Mouse (Mus musculus): ENCODE data around the gene Mta3.
A peak's percentile ranks its signal among the peaks of the same experiment; 100 is the strongest.

The Mta3 gene

DNA sequence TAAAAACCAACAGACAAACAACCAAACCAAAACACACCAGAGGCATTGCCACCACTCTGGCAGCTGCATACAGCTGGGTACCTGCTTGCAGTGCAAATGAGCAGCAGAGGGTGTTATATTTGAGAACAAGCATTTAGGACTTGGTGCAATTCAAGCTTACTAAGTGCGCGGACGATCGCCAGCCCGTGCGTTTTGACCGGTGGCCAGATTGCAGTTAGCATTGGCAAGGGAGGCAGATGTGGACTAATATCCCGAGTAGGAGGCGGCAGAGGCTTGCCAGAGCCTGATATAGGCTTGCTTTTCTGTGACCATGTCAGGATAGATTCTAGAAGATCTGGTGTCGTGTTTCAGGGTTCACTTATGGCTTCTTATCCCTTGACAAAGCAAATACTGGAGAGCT, 52.1 kb downstream of the Mta3 start:
- DNase-seq (ENCODE audit: low spot score in 2 of 2), result no peak

DNA sequence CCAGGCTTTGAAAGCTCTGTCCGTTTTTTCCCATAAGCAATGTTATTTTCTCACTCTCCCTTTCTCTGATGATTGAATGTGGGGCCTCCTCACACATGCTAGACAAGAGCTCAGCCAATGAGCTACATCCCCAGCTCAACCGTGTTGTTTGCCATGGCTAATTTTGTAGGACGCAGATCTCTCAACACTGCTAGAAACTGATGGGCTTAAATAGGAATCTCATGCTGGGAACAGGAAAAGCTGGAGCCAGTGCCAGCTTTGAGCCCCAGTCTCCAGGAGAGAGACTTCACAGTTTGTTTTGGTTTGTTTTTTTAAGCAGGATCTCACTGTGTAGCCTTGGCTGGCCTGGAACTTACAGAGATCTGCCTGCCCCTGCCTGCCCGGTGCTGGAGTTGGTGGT, 53.6 kb downstream of the Mta3 start:
- DNase-seq (ENCODE audit: low spot score in 2 of 2), result no peak

DNA sequence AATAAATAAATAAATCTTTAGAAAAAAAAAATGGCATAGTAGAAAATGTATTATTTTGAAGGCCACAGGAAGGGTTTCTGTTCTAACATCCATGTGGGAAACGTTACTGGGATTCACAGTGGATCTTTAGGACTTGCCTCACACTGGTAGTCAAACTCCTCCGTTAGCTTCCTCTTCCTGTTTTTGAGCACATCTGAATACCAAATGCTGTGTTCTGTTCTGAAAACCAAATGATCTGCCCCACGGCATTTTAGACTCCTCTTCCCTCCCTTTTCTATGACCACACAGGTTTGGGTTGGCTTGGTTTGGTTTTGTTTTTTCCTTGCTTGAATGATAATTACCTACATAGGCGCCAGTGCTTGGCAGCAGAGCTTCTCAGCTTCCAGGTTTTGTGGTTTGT, 58.6 kb downstream of the Mta3 start:
- DNase-seq (ENCODE audit: low spot score in 2 of 2), result no peak

DNA sequence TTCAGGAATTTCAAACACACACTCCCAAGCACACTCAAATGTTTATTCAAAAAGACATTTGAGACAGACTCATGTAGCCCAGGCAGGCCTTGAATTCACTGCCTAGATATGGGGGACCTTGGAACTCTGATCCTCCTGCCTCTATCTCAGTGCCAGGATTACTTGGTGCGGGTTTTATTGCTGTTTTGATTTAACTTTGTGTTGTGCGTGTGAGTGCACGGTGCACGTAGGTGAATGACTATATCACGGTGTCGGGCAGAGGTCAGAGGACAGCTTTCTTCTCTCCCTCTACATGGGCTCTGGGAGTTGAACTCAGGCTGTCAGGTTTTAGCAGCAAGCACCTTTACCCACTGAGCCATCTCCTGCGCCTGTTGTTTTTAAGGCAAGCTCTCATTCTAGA, 61.1 kb downstream of the Mta3 start:
- no peak for DNase-seq (ENCODE audit: low spot score in 2 of 2)

DNA sequence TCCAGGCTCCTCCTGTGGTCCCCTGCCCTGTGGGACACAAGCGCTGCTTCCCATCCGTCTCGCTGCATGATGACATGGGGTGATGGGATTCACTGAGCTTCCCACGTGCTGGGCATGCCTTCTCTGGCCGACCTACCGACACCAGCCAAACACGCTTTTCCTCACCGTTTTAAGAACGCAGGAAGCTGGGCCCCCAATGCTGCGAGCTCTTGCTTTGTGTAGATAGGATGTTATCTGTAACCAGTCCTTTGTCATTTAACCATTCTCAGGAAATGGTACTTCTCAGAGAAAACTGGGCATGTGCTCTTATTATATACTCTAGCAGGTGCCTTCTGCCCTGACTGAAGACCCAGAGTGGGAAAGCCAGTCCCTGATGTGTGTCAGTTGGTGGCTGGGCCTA, 62.3 kb downstream of the Mta3 start:
- DNase-seq (ENCODE audit: low spot score in 2 of 2), result no peak

DNA sequence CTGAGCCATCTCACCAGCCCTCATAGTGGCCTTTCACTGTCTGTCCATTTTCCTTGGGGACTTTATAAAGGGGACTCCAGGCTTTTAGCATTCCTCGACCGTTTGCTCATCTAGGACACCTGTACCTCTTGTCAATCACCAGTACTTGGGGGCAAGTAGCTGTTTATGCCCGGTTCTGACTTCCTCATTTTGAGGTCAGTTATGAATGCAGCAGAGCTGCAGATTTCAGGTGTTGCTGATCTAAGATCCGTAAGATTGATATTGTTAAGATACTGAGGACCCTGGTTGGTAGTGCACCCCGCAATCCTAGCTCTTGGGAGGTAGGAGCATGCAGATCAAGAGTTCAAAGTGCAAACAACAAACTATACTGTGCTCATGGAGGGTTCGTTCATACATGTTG, 64.4 kb downstream of the Mta3 start:
- no peak for DNase-seq (ENCODE audit: low spot score in 2 of 2)

DNA sequence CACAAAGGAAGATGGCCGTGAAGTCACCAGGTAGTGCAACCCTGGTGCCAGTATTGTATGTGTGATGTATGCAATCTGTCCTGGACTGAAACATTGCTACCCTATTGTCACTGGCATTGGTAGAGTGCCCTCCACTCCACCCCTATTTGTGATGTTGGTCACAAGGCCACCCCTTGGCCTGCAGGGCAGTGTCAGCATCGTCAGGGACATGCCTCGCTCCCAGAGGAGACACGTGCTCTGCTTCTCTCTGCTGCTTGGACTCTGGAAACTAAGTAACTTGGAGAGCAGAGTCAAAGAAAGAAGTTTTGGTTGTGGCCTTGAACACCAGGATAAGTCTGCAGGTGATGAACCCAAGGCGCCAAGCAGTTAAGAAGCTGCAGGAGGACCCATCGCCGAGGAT, 65.0 kb downstream of the Mta3 start:
- DNase-seq (ENCODE audit: low spot score in 2 of 2), result no peak

DNA sequence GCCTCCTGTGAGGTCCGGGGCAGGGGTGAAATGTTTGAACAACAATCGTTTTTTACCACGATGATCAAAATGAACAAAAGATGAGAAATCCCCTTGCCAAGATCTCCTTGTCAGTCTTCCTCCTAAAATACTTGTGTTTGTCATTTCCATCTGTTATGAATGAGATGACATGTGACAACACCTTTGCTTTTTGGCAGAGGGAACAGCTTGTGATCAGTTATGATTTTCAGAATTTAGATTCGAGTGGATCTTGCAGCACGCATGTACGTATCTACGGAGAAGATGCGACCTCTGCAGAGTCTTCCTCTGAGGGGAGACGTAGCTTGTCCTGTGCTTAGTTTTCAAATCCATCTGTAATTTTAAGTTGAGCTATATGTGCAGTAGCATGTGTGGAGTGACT, 66.1 kb downstream of the Mta3 start:
- DNase-seq (ENCODE audit: low spot score in 2 of 2), result no peak

DNA sequence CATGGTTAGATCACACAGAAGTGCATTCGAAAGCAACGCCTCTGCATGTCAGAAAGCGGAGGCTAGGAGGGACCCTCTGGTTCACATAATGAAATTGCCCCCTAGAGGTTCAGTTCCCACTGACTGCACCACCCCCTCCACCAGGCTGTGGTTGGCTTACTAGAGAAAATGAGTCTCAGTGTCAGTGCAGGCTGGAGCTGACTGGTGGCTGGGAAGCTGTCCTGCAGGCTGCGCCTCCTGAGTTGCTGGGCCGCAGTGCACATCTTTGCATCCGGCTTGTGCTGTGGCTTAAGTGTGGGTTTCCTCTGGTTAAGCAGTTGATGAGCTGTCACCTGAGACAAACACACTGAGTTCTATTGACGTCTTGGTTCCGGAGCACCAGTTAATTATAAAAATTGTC, 66.7 kb downstream of the Mta3 start:
- DNase-seq (ENCODE audit: low spot score in 2 of 2), result no peak

DNA sequence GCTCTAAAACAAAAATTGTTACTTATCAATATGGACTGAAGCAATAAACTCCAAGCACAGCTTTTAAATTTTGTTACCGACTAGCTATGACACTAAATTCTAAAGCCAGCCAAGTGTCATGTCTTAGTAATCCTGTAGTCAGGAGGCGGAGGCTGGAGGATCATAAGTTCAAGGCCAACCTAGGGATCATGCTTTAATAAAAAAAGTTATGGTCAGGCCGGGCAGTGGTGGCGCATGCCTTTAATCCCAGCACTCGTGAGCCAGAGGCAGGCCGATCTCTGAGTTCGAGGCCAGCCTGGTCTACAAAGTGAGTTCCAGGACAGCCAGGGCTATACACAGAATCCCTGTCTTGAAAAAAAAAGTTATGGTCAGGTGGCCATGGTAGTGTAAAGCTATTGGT, 71.0 kb downstream of the Mta3 start:
- no peak for DNase-seq (ENCODE audit: low spot score in 2 of 2)

DNA sequence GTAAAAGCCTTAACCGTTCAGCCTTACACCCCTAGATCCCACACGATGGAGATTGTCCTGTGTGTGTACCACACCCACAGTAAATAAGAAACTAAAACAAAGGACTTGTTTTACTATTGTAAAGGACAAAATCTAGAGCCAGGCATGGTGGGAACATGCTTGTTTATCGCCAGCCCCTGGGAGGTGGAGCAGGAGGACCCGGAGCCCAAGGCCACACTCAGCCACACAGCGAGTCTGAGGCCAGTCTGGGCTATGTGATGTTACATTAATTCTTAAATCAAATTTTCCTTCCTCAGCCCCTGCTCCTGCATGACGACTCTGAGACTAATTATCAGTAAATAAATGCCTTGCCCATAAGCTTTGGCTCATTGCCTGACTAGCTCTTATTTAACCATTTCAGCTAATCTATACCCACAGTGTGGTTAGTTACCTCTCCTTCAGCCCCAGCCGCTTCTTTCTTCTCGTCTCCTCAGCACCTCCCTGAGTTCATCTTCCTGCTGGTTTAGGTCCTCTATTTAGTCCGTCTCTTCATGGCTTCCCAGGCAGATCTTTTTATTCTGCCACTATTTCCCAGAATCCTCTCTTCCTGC, 71.6 kb downstream of the Mta3 start:
- no peak for DNase-seq (ENCODE audit: low spot score in 2 of 2)

DNA sequence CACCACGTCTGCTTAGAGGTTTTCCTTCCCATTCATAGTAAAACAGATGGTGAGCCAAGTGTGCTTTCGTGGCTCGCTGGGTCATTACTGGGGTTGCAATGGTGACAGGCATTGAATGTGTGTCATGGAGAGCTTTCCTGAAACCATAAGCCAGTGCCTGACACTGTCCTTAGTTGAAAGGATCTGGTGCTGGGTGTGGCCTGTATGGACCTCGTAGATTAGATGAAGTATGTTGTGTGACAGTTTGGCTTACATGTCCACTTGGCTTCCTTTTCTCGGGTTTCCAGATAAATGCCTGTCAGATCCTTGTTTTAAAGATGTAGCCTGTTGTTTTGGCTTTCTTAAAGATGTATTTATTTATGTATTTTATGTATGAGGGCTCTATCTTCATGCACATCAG, 74.3 kb downstream of the Mta3 start:
- no peak for DNase-seq (ENCODE audit: low spot score in 2 of 2)

DNA sequence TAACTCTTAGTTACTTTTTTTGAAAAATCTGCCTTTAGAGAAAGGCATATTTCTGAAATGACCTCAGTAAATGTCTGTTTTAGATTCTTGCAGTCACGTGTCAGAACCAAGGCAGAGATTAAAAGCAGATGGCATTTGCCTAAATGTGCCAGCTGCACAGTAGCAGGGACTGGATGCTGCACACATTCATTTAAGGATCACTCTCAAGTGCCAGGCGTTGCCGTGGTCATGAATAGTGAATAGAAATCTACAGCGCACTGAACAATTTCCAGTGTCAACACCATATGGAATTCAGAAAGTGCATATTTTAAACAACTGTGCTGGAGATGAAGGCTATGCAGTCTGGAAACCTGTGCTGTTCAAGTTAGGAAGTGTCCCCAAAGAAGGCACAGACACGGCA, 76.8 kb downstream of the Mta3 start:
- DNase-seq (ENCODE audit: low spot score in 2 of 2), result peak; percentile 62 to 84

DNA sequence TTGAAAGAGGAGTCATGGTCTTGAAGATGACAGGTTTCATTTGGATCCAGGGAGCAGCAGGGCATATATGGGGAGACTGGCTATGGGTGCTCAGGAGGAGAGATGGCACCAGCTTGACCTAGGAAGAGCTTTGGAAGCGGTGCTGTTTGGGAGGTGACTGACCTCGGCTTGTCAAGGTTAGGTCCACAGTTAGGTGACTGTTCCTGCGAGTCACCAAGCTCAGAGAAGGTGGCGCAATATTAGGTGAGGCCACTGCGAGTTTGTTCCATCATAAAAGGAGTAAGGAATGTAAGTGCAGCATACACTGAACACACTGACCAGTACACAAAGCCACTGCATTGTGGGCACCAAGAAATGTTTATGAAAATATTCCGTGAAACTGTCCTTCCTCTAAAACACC, 80.5 kb downstream of the Mta3 start:
- no peak for DNase-seq (ENCODE audit: low spot score in 2 of 2)

DNA sequence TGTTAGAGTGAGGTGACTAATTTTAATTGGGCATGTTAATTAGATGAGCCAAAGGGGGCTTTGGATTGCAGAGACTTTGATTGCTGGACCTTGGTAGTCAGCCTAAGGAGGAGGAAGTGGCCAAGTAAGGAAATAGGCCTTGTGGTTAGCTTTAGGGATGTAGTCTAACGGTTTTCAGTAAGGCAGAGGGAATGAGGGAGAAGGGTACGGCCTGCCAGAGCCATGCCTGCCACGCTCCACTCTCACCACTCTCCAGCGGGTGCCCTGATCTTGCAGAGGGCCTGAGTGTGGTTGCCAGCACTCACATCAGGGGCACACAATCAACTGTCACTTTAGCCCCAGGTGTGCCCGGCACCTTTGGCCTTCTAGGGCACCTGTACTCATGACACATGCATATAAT, 84.2 kb downstream of the Mta3 start:
- no peak for DNase-seq (ENCODE audit: low spot score in 2 of 2)

DNA sequence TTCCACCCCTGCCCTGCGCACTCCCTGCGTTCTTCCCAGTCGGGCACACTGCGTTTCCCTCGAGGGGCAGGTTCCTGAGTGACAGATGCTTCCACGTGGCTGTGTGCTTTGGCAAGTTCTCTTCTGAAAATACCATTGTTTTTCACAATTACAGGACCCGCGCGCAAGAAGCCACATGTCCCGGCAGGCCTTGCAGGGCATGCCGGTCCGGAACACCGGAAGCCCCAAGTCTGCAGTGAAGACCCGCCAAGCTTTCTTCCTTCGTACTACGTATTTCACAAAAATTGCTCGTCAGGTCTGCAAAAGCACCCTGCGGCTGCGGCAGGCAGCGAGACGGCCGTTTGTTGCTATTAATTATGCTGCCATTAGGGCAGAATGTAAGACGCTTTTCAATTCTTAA, 86.4 kb downstream of the Mta3 start:
- no peak for DNase-seq (ENCODE audit: low spot score in 2 of 2)

DNA sequence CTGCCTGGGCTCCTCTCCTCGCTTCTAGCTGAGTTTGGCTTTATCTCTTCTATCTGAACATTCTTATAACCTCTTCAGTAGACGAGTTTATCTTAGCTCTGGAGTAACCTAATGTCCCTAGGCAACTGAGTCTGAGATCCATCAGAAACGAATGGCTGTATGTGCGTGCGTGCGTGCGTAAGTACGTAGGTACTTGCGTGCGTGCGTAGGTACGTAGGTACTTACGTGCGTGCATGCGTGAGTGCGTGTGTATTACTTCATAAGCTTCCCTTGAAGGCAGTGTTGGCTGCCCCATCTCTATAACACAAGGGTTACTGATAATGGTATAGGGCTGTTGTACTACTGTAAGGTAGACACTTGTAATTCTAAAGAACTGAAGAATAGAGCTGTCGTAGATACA, 89.2 kb downstream of the Mta3 start:
- DNase-seq (ENCODE audit: low spot score in 2 of 2), result no peak

DNA sequence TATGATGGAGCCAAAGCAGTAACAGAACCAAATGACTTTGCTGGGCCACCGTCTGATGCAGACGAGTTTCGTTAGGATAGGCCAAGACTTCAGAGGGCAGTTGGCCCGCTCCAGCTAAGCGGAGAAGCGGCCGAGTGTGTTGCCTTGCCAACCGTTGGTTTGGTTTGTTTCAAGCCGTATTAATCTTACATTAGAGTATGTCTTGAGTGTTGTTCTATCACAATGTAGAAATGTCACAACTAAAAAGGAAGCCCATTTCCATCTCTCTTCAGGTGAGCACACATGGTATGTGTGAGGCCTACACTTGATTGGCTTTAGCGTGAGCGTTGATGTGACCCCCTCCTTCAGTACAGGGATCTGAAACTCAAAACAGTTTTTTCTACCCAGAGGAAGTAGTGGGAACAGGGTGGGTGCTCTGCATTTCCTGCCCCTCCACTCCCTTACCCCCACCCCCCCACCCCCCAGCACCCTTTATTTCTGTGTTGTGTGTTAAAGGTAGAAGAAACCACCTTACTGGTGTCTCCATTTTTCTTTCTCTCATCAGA, 93.6 kb downstream of the Mta3 start:
- DNase-seq (ENCODE audit: low spot score in 2 of 2), result no peak

DNA sequence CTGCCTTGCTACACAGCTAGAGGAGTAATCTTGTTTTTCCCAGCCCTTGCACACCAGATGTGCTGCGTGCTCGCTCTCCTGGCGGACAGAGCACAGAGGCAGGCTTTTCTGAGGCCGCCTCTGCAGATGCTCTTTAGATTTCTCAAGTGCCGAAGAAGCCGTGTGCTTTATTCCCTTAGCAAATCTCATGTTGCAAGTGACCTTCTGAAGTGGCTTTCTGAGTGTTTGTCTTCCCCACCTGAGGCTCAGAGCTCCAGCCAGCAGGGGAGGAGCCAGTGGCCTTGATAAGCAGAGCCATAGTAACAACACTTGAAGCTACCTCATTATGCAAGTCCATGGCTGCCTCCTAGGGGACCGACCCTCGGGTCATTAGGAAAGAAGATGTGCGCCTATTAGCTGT, 98.0 kb downstream of the Mta3 start:
- DNase-seq (ENCODE audit: low spot score in 2 of 2), result no peak

DNA sequence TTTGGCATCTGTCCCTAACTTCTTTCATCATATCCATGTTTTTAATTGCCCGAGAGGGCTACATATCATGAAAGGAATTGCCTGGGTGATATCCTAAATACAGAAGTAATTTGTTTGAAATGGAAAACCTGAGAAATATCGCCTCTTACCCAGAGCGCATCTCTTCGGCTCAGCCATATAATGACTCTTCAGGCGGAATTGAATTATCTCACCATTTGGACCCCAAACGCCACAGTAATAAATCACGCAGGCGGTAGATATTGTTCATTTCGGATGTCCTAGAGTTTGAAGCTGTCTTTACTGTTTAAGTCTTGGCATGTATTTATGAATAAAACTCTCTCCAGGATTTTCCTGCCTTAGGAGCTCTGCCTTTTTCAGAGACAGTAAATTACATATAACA, 99.1 kb downstream of the Mta3 start:
- DNase-seq (ENCODE audit: low spot score in 2 of 2), result no peak

DNA sequence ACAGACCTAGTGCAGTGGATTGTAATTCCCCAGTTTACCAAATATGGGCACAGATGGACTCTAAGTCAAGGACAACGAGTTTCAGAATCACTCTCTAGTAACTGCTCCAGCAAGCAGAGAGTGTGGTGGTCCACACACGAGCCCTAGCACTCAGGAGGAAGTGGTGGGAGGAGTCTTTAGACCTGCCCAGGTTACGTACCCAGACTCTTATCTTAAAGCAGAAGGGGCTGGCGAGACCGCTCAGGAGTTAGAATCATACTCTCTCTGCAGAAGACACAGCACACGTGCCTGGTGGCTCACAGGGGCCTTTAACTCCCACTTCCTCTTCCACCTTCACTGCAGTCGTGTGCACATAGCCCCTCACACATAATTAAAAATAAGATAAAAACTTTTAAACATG, 101.4 kb downstream of the Mta3 start:
- no peak for DNase-seq (ENCODE audit: low spot score in 2 of 2)

DNA sequence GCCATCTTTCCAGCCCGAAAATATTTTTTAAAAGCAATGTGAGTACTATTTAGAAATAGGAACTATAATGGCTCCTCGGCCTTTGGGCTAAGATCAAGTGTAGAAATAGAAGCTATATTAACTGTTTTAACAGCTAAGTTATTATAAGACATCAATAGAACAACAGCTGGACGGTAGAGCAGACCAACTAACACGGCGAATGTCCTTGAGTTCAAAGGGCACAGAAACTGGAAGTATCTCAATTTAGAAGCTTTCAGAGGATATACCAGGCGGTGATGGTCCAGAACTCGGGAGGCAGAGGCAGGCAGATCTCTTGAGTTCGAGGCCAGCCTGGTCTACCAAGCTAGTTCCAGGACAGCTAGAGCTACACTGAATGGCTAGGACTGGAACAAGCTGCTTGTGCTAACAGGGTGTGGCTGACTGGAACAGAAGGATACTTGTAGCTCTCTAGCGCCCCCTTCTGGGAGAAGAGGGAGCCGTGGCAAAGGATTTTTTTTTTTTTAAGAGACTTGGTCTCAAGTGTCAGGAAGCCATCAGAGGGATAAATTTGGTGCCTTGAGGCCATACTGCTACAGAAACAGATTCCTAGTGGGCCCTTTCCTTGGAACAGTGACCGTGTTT, 101.9 kb downstream of the Mta3 start:
- DNase-seq (ENCODE audit: low spot score in 2 of 2), result peak; percentile 37 to 51

DNA sequence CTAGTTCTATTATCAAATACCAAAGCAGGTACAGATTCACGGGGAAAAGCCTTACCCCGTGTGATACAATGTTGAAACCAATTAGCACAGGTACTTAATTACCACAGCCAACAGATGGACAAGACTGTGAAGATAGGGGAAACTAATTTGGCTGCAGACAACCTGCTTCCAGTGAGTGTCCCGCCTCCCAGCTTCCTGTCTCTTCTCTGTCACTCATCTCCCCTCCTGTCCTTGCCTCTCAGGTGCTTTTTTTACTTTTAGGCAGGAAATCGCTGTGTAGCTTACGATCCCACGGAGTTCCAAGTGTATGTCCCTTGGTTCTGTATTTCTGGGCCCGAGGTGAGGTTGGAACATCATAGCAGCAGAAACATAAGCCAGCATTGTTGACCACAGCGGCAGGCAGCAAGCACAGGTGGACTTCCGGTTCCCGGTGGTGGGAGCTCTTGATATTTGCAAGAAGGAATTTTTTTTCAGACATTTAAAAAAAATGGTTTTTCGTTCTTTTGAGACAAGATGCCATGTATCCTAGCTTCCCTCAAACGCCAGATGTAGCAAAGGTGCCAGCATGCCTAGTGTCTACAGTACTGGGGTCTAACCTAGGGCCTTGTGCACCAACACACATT, 102.6 kb downstream of the Mta3 start:
- DNase-seq (ENCODE audit: low spot score in 2 of 2), result no peak
